Mouse (Mus musculus) lung, postnatal 0 days (tissue): ENCODE measurements at regions not wholly inside any gene's neighbourhood (a gene's known extent, or its start where the extent isn't known, plus 50 kb on each side); places are given as distances from the start of the nearest gene placed in this dataset.

Experiments
- ATAC-seq: fragments of 200-750 bp; cut with Nextera tagmentation; 2 replicates; pipeline ENCODE4 v1.8.0; 2017; ENCODE audit warnings: moderate library complexity
- DNase-seq: peaks from one replicate; pipeline ENCODE4 v3.0.0-alpha.2; 2016; ENCODE audit warnings: low spot score
- H3K27ac ChIP-seq: fragments of 300-500 bp; sonication (generic); 2 replicates; pipeline ENCODE4 v1.5.1; 2014; ENCODE audit warnings: antibody characterized with exemption, mild to moderate bottlenecking, low read length, mixed read lengths
- H3K27me3 ChIP-seq: fragments of 300-500 bp; sonication (generic); replicated peaks from 2 replicates; pipeline ENCODE4 v1.6.1; 2014; ENCODE audit warnings: low read length, mixed read lengths; ENCODE audit not compliant: insufficient read depth
- H3K36me3 ChIP-seq: fragments of 300-500 bp; sonication (generic); 2 replicates; pipeline ENCODE4 v1.6.1; 2014; ENCODE audit warnings: low read length, mixed read lengths; ENCODE audit not compliant: insufficient read depth
- H3K4me1 ChIP-seq: fragments of 300-500 bp; sonication (generic); 2 replicates; pipeline ENCODE4 v1.6.1; 2014; ENCODE audit warnings: antibody characterized with exemption, low read depth, low read length, mixed read lengths; ENCODE audit not compliant: insufficient read depth
- H3K4me2 ChIP-seq: fragments of 300-500 bp; sonication (generic); replicated peaks from 2 replicates; pipeline ENCODE4 v1.6.1; 2014; ENCODE audit warnings: low read depth, mild to moderate bottlenecking, low read length, moderate library complexity, mixed read lengths
- H3K4me3 ChIP-seq: fragments of 300-500 bp; sonication (generic); 2 replicates; pipeline ENCODE4 v1.5.1; 2014; ENCODE audit warnings: low read depth, low read length
- H3K9ac ChIP-seq: fragments of 300-500 bp; sonication (generic); replicated peaks from 2 replicates; pipeline ENCODE4 v1.6.1; 2014; ENCODE audit warnings: low read depth, mild to moderate bottlenecking
- H3K9me3 ChIP-seq: fragments of 300-500 bp; sonication (generic); 2 replicates; pipeline ENCODE4 v1.6.1; 2016; ENCODE audit warnings: low read length, mixed read lengths
- CTCF ChIP-seq: IDR thresholded peaks from 2 replicates; pipeline ENCODE4 v1.5.1; 2016; ENCODE audit warnings: antibody characterized with exemption, mild to moderate bottlenecking
- EP300 ChIP-seq: IDR thresholded peaks from 2 replicates; pipeline ENCODE4 v1.6.1; 2016; ENCODE audit warnings: antibody characterized with exemption, mild to moderate bottlenecking, control low read depth
- WGBS: fragments of 180-500 bp; shearing (Covaris S2); extraction: QIAGEN DNeasy Blood & Tissue Kit; methylation state at CpG from one replicate; pipeline ENCODE4 v1.1.7; 2014; 5-methylcytosine and 5-hydroxymethylcytosine counted together

GRCm38 (mm10) chr9:113093863-113094390, 614.1 kb downstream of the Pdcd6ip start:
- no peak for TF ChIP-seq CTCF
- TF ChIP-seq EP300: no peak
- no peak overlapping the region for H3K4me2 ChIP-seq
- H3K27me3 ChIP-seq: no peaks in the 10 kb centered on the region
- no peaks in the 10 kb centered on the region for H3K36me3 ChIP-seq
- ATAC-seq: no peak
- H3K4me1 ChIP-seq: no peaks in the 10 kb centered on the region
- H3K9ac ChIP-seq: no peak overlapping the region
- no peak overlapping the region for H3K4me3 ChIP-seq
- no peak for DNase-seq
- H3K9me3 ChIP-seq: no peaks in the 10 kb centered on the region
- H3K27ac ChIP-seq: no peak overlapping the region
- WGBS: 75% methylated on average over 13 of the region's 13 CpGs

- WGBS: 87% methylated on average over 5 of the region's 5 CpGs
- H3K4me2 ChIP-seq: no peak overlapping the region
- no peak overlapping the region for H3K27ac ChIP-seq
- H3K4me1 ChIP-seq: no peaks in the 10 kb centered on the region
- no peaks in the 10 kb centered on the region for H3K27me3 ChIP-seq
- H3K9ac ChIP-seq: no peak overlapping the region
- DNase-seq (no peak), ATAC-seq (no peak)
- H3K36me3 ChIP-seq: no peaks in the 10 kb centered on the region
- no peak for TF ChIP-seq EP300
- TF ChIP-seq CTCF: no peak
- no peak overlapping the region for H3K4me3 ChIP-seq
- H3K9me3 ChIP-seq: no peaks in the 10 kb centered on the region
Observed at GRCm38 (mm10) chr9:113091881-113092280, 616.2 kb downstream of the Pdcd6ip start.

GRCm38 (mm10) chr9:113087786-113088185, 620.3 kb downstream of the Pdcd6ip start:
- Histone ChIP-seq H3K9me3 (no peaks in the 10 kb centered on the region), H3K36me3 (no peaks in the 10 kb centered on the region), H3K4me1 (no peaks in the 10 kb centered on the region), H3K9ac (no peak overlapping the region), H3K27me3 (no peaks in the 10 kb centered on the region), H3K27ac (no peak overlapping the region), H3K4me3 (no peak overlapping the region), H3K4me2 (no peak overlapping the region)
- ATAC-seq (no peak), DNase-seq (no peak)
- TF ChIP-seq EP300 (no peak), CTCF (no peak)
- WGBS: 84% methylated on average over 10 of the region's 10 CpGs

GRCm38 (mm10) chr9:113085281-113085810, 622.7 kb downstream of the Pdcd6ip start:
- no peak for DNase-seq
- Histone ChIP-seq H3K4me1 (no peaks in the 10 kb centered on the region), H3K36me3 (no peaks in the 10 kb centered on the region), H3K4me3 (no peak overlapping the region), H3K27me3 (no peaks in the 10 kb centered on the region), H3K9me3 (no peaks in the 10 kb centered on the region), H3K4me2 (no peak overlapping the region), H3K27ac (no peak overlapping the region), H3K9ac (no peak overlapping the region)
- TF ChIP-seq CTCF: no peak
- TF ChIP-seq EP300: no peak
- 68% methylated on average over 5 of the region's 5 CpGs for WGBS
- ATAC-seq: no peak

- no peak for TF ChIP-seq EP300
- TF ChIP-seq CTCF: no peak
- peaks cover 2% of the 10 kb centered on the region; the same call in 1 of the 2 replicates for H3K9me3 ChIP-seq
- no peak overlapping the region for H3K27ac ChIP-seq
- no peaks in the 10 kb centered on the region for H3K36me3 ChIP-seq
- H3K4me1 ChIP-seq: no peaks in the 10 kb centered on the region
- H3K9ac ChIP-seq: no peak overlapping the region
- no peak for DNase-seq
- H3K27me3 ChIP-seq: no peaks in the 10 kb centered on the region
- 62% methylated on average over 3 of the region's 3 CpGs for WGBS
- no peak overlapping the region for H3K4me3 ChIP-seq
- no peak overlapping the region for H3K4me2 ChIP-seq
- no peak for ATAC-seq
Observed at GRCm38 (mm10) chr9:113074866-113075265, 633.2 kb downstream of the Pdcd6ip start.

- H3K4me2 ChIP-seq: no peak overlapping the region
- H3K27ac ChIP-seq: no peak overlapping the region
- H3K4me1 ChIP-seq: no peaks in the 10 kb centered on the region
- 65% methylated on average over 11 of the region's 11 CpGs for WGBS
- no peaks in the 10 kb centered on the region for H3K9me3 ChIP-seq
- H3K9ac ChIP-seq: no peak overlapping the region
- no peak for ATAC-seq
- no peaks in the 10 kb centered on the region for H3K27me3 ChIP-seq
- H3K4me3 ChIP-seq: no peak overlapping the region
- no peaks in the 10 kb centered on the region for H3K36me3 ChIP-seq
- DNase-seq: no peak
- TF ChIP-seq CTCF: no peak
- no peak for TF ChIP-seq EP300
Observed at GRCm38 (mm10) chr9:113057415-113057814, 650.6 kb downstream of the Pdcd6ip start.

- Histone ChIP-seq H3K4me1 (no peaks in the 10 kb centered on the region), H3K4me2 (no peak overlapping the region), H3K36me3 (no peaks in the 10 kb centered on the region), H3K27ac (no peak overlapping the region), H3K9me3 (no peaks in the 10 kb centered on the region), H3K9ac (no peak overlapping the region), H3K27me3 (no peaks in the 10 kb centered on the region), H3K4me3 (no peak overlapping the region)
- WGBS: 65% methylated on average over 4 of the region's 4 CpGs
- no peak for DNase-seq
- ATAC-seq: no peak
- TF ChIP-seq CTCF (no peak), EP300 (no peak)
Observed at GRCm38 (mm10) chr9:113044556-113045178, 663.4 kb downstream of the Pdcd6ip start.
